Mouse (Mus musculus): ENCODE measurements around the gene Ddah1.

DNA sequence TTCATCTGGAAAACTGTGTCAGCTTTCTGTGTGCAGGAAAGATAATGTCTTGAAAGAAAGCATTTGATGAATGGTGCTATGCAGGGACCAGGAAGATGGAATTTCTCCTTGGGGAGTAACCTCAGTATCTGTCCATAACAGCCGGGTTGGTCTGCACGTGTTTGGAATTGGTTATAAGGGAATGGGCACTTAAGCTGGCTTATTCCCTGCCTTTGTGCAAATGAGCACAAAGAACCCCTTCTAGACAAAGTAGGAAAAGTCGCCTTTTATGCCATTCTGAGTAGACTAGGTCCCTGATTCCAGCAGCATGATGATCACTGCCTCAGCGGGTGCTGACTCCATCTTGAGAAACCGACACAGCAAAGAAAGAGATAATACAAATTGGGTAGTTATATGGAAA, 96.0 kb downstream of the Ddah1 start:
- TF ChIP-seq POU5F1 (IDR thresholded peaks at IDR 0.05; ENCODE audit: borderline replicate concordance, low read length), result no peak
- TF ChIP-seq CTCF (conservative IDR thresholded peaks at IDR 0.05; ENCODE audit: low read length), result no peak
